Mouse (Mus musculus) kidney, adult 2 months (tissue): ENCODE results near the gene Dtl. TPM values are rescaled to one million over a fixed set of nuclear protein-coding genes. Genes with fewer than 3 reads are reported as not detected.

Experiments used
- DNase-seq: peaks from one replicate; pipeline ENCODE4 v3.0.0; 2021
- H3K27ac ChIP-seq: fragments of 200-500 bp; 2 replicates; pipeline ENCODE4 v1.5.1; 2012; ENCODE audit warnings: low read depth, low read length, control low read depth, inconsistent platforms; ENCODE audit not compliant: insufficient read depth
- H3K27me3 ChIP-seq: fragments of 200-500 bp; replicated peaks from 2 replicates; pipeline ENCODE4 v1.6.1; 2012; ENCODE audit warnings: mild to moderate bottlenecking, moderate library complexity, low read length, inconsistent platforms; ENCODE audit not compliant: control insufficient read depth, insufficient read depth
- H3K36me3 ChIP-seq: fragments of 200-500 bp; 2 replicates; pipeline ENCODE4 v1.6.1; 2012; ENCODE audit warnings: mild to moderate bottlenecking, moderate library complexity, low read length, inconsistent platforms; ENCODE audit not compliant: control insufficient read depth, insufficient read depth
- H3K4me1 ChIP-seq: fragments of 200-500 bp; 2 replicates; pipeline ENCODE4 v1.6.1; 2011; ENCODE audit warnings: low read length; ENCODE audit not compliant: control insufficient read depth, insufficient read depth
- H3K4me3 ChIP-seq: fragments of 200-500 bp; 2 replicates; pipeline ENCODE4 v1.5.1; 2011; ENCODE audit warnings: mild to moderate bottlenecking, low read depth, low read length, control low read depth; ENCODE audit not compliant: insufficient read depth
- CTCF ChIP-seq: fragments of 200-500 bp; conservative IDR thresholded peaks from 2 replicates; pipeline ENCODE4 v1.5.1; 2011; ENCODE audit warnings: low read depth, mild to moderate bottlenecking, control low read depth, low read length, moderate library complexity, mixed read lengths; ENCODE audit not compliant: insufficient read depth, insufficient read length
- POLR2A ChIP-seq: fragments of 200-500 bp; IDR thresholded peaks from one replicate; pipeline ENCODE4 v1.6.1; 2011; ENCODE audit warnings: low read depth, low read length, control low read depth
- WGBS: fragments of 180-500 bp; shearing (Covaris S2); methylation state at CpG from one replicate; pipeline ENCODE4 v1.1.7; 2018; 5-methylcytosine and 5-hydroxymethylcytosine counted together
- polyA plus RNA-seq: library from polyadenylated mRNA; depleted of rRNA; stranded (reverse); fragments of >200 nt; gene quantifications from 2 replicates; pipeline ENCODE4 v1.2.3, GENCODE M21; 2012; rRNA removed

Gene Dtl
- polyA plus RNA-seq, 1 experiment, result 0.20 TPM

- Histone ChIP-seq H3K27me3 (no peaks in the 10 kb centered on the region), H3K4me3 (no peak overlapping the region), H3K27ac (peak overlapping the region; percentile 72), H3K36me3 (no peaks in the 10 kb centered on the region), H3K4me1 (peaks cover 9% of the 10 kb centered on the region; the same call in 1 of the 2 replicates)
- no peak for TF ChIP-seq CTCF
- TF ChIP-seq POLR2A, result no peak
- WGBS, result 20% methylated on average over 2 of the region's 2 CpGs
- DNase-seq, result peak; percentile 42
Observed at GRCm38 (mm10) chr1:191494303-191494655, 81.1 kb downstream of the Dtl start.

DNA sequence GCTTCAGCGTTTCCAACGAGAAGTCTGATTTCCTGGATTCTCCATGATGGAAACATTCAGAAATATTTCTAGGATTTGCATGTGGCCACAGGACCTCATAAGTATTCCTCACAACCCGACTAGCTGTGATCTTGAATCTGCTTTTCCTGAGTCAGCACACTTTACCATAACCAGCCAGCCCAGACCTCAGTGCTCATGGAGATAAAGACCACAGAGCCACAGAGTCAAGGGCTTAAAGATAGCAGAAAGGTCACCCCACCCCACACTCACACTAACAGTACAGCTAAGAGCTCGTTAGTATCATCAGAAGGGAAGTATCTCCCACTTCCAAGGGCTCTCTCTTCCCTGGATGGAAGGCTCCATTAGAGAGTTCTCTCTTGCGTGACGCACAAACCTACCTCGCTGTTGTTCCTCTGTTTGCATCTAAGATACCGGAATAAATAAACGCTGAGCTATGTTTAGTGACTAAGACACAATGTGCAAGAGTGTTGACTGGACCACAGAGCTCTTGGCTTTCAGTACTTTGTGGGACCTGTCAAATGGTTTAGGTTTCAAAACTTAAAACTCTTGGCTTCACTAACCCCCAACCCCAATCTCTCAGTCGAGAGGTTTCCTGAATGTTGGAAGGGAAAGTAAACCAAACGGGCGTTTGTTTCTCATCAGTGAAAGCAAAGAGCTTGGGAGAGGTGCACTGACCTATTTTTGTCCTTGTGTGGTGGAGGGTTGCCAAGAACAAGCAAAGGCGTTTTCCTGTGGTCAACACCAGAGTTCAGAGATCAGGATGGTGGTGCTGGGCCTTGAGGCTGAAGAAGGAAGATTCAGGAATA lies 81.7 kb downstream of the Dtl start:
- H3K27ac ChIP-seq, result peak overlapping the region; percentile 72
- no peaks in the 10 kb centered on the region for H3K27me3 ChIP-seq
- DNase-seq, result peak; percentile 84
- no peak overlapping the region for H3K4me3 ChIP-seq
- 43% methylated on average over 13 of the region's 13 CpGs for WGBS
- H3K4me1 ChIP-seq, result peaks cover 9% of the 10 kb centered on the region; the same call in 1 of the 2 replicates
- H3K36me3 ChIP-seq, result no peaks in the 10 kb centered on the region
- TF ChIP-seq CTCF (no peak), POLR2A (no peak)

GRCm38 (mm10) chr1:191490446-191490845 lies 84.9 kb downstream of the Dtl start:
- Histone ChIP-seq H3K4me3 (no peak overlapping the region), H3K27me3 (no peaks in the 10 kb centered on the region), H3K36me3 (no peaks in the 10 kb centered on the region), H3K4me1 (peaks cover 9% of the 10 kb centered on the region; the same call in 1 of the 2 replicates), H3K27ac (no peak overlapping the region)
- 59% methylated on average over 7 of the region's 7 CpGs for WGBS
- DNase-seq, result peak; percentile 70
- TF ChIP-seq CTCF (no peak), POLR2A (no peak)

Other genes starting within 250 kb of the Dtl start
- gene Tmem206, start 249.6 kb downstream of the Dtl start, polyA plus RNA-seq, result 22.1 and 22.2 TPM in 2 replicates
- 69.6 and 73.2 TPM in 2 replicates for gene Ppp2r5a, start 172.3 kb downstream of the Dtl start, polyA plus RNA-seq
- gene Ints7, start 92 bp upstream of the Dtl start, polyA plus RNA-seq, result 12.2 and 12.7 TPM in 2 replicates
- 17.6 and 20.8 TPM in 2 replicates for gene Lpgat1, start 142.3 kb upstream of the Dtl start, polyA plus RNA-seq
- gene Nek2, start 245.9 kb upstream of the Dtl start, polyA plus RNA-seq, result 0.47 and 0.52 TPM in 2 replicates